ENCODE assay signal across 38 mouse cellular contexts in the genomic region with DNA sequence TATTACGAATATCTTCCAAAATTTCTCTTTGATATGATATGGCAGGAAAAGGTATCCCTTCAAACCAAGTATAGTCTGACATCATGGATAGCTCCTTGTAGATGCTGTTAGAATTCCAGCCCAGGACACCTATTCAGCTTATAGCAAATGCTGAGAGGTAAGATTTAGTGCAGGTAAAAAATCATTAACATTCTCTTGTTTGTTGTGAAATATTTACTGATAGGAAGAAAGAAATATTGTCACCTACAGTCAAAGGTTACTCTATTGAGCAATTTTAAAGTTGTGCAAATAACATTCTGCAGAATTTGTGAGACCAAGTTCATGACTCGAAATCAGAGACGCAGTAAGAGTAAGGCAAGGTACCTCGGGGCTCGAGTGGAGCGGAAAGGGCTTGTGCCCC. TPM values are rescaled to one million over a fixed set of nuclear protein-coding genes. Genes with fewer than 3 reads are reported as not detected.
"Had no signal": no experiment of that assay in that cellular context is flagged by ENCODE, and none has a peak within 500 bp of the region (broad histone marks: within the 10 kb centered on the region; RNA-seq: fewer than 3 reads in every experiment).

Gene Sult2a4, minus strand, starts transcription at position 101 of the 400 bp plus-strand sequence.

RNA-seq across cellular contexts. Expression of gene Sult2a4, which starts in this region (rescaled TPM):
- total RNA-seq: left cerebral cortex, postnatal 10 days; left cerebral cortex, postnatal 14 days; left cerebral cortex, postnatal 25 days; left cerebral cortex, postnatal 36 days; left cerebral cortex, postnatal 4 days; megakaryocyte progenitor cell, adult 5-6 weeks; megakaryocyte, adult 5-6 weeks; megakaryocyte-erythroid progenitor cell, adult 5-6 weeks; midbrain, postnatal 0 days; monocyte, adult 5-6 weeks had no signal
- polyA plus RNA-seq: limb, embryonic 10.5 days; limb, embryonic 11.5 days; limb, embryonic 12.5 days; limb, embryonic 13.5 days; limb, embryonic 14.5 days; limb, embryonic 15.5 days; liver, embryonic 11.5 days; liver, embryonic 12.5 days; liver, embryonic 13.5 days; liver, embryonic 14.5 days; liver, embryonic 15.5 days; liver, embryonic 16.5 days; lung, adult 2 months; lung, embryonic 14.5 days; lung, embryonic 15.5 days; lung, embryonic 16.5 days; lung, postnatal 0 days; macrophage; midbrain, embryonic 10.5 days; midbrain, embryonic 11.5 days; midbrain, embryonic 12.5 days; midbrain, embryonic 13.5 days; midbrain, embryonic 14.5 days; midbrain, embryonic 15.5 days; midbrain, embryonic 16.5 days; midbrain, postnatal 0 days; myocyte; neural tube, embryonic 11.5 days; neural tube, embryonic 12.5 days had no signal
